Mouse (Mus musculus) G1E (cell line): ENCODE data around the gene Tmem229b. TPM values are rescaled to one million over a fixed set of nuclear protein-coding genes. Genes with fewer than 3 reads are reported as not detected.
"Not testable (repeated sequence)": the region's sequence is repeated elsewhere in the genome, so short reads cannot be mapped to it uniquely, and the experiment has no call there.

Experiments
- ATAC-seq: 2 replicates; pipeline ENCODE4 v1.8.0; 2016; ENCODE audit warnings: mild to moderate bottlenecking; ENCODE audit not compliant: insufficient number of reproducible peaks, poor library complexity, low FRiP score, severe bottlenecking; ENCODE audit errors: extremely low read depth
- DNase-seq: peaks from one replicate; pipeline ENCODE4 v3.0.0; 2012; ENCODE audit warnings: low spot score
- H3K27me3 ChIP-seq: 2 replicates; pipeline ENCODE4 v1.6.1; 2012; ENCODE audit warnings: mild to moderate bottlenecking, low read length, inconsistent platforms; ENCODE audit not compliant: insufficient read depth
- H3K36me3 ChIP-seq: replicated peaks from 2 replicates; pipeline ENCODE3; 2012; ENCODE audit warnings: mild to moderate bottlenecking, inconsistent platforms
- H3K4me1 ChIP-seq: 2 replicates; pipeline ENCODE4 v1.6.1; 2012; ENCODE audit warnings: low read depth, low read length, inconsistent platforms, mixed read lengths; ENCODE audit not compliant: insufficient read depth
- H3K4me3 ChIP-seq: 2 replicates; pipeline ENCODE4 v1.5.1; 2012; ENCODE audit warnings: low read depth, mild to moderate bottlenecking, inconsistent platforms, low read length, moderate library complexity, mixed read lengths
- H3K9me3 ChIP-seq: replicated peaks from 2 replicates; pipeline ENCODE4 v1.6.1; 2012; ENCODE audit warnings: inconsistent platforms
- CTCF ChIP-seq: IDR thresholded peaks from 2 replicates; pipeline ENCODE4 v1.5.1; 2012; ENCODE audit warnings: low read depth, low read length, inconsistent platforms, mixed read lengths
- GATA1 ChIP-seq: IDR thresholded peaks from 2 replicates; pipeline ENCODE4 v1.6.1; 2012; ENCODE audit warnings: borderline replicate concordance, low read length, inconsistent platforms, mixed read lengths
- GATA2 ChIP-seq: IDR thresholded peaks from 2 replicates; pipeline ENCODE4 v1.6.1; 2012; ENCODE audit warnings: low read depth, low read length, inconsistent platforms, borderline replicate concordance
- POLR2AphosphoS5 ChIP-seq: IDR thresholded peaks from 2 replicates; pipeline ENCODE4 v1.6.1; 2012; ENCODE audit warnings: low read depth, low read length, inconsistent platforms; ENCODE audit not compliant: insufficient replicate concordance
- TAL1 ChIP-seq: conservative IDR thresholded peaks from 2 replicates; pipeline ENCODE4 v1.6.1; 2012; ENCODE audit warnings: low read depth, low read length, inconsistent platforms, mixed read lengths
- polyA plus RNA-seq: library from polyadenylated mRNA; stranded (reverse); fragments of >175 nt; gene quantifications from 2 replicates; pipeline ENCODE4 v1.2.3, GENCODE M21; 2012
- total RNA-seq, 2 experiments: library from RNA; stranded (forward) in 1 of 2; stranded (reverse) in 1 of 2; fragments of 200-1000 nt in 1 of 2; fragments of >200 nt in 1 of 2; fragmentation: Nextera tagmentation in 1 of 2; gene quantifications; 2 replicates each; pipeline ENCODE4 v1.2.3; 2014 to 2017

Gene Tmem229b
- total and polyA plus RNA-seq, 3 experiments, result 9.4 to 34.8 (median 12.4) TPM

- H3K4me3 ChIP-seq, result no peak overlapping the region
- ATAC-seq (no peak), DNase-seq (no peak)
- peaks cover 4% of the 10 kb centered on the region for H3K4me1 ChIP-seq
- peaks cover 30% of the 10 kb centered on the region for H3K27me3 ChIP-seq
- no peaks in the 10 kb centered on the region for H3K36me3 ChIP-seq
- H3K9me3 ChIP-seq, result no peaks in the 10 kb centered on the region
- TF ChIP-seq CTCF, result no peak
- no peak for TF ChIP-seq TAL1
- no peak for TF ChIP-seq POLR2AphosphoS5
Observed at GRCm38 (mm10) chr12:79034331-79034730, 26.9 kb upstream of the Tmem229b start.

- H3K4me3 ChIP-seq, result peak within 1 kb of the TSS; percentile 48
- H3K4me1 ChIP-seq, result peaks cover 9% of the 10 kb centered on the region
- DNase-seq (no peak), ATAC-seq (no peak)
- no peak for TF ChIP-seq TAL1
- TF ChIP-seq POLR2AphosphoS5, result no peak
- no peak for TF ChIP-seq GATA2
- TF ChIP-seq CTCF, result no peak
- no peak for TF ChIP-seq GATA1
- H3K27me3 ChIP-seq, result peaks cover 37% of the 10 kb centered on the region
- no peaks in the 10 kb centered on the region for H3K9me3 ChIP-seq
- H3K36me3 ChIP-seq, result no peaks in the 10 kb centered on the region
Observed at GRCm38 (mm10) chr12:79028911-79029861, 21.8 kb upstream of the Tmem229b start, which contains the start of gene Plekhh1. Gene Plekhh1, plus strand, starts transcription at chr12:79029163.

GRCm38 (mm10) chr12:79027526-79027925, 20.1 kb upstream of the Tmem229b start:
- H3K9me3 ChIP-seq, H3K36me3 ChIP-seq, H3K4me1 ChIP-seq, DNase-seq, ATAC-seq, H3K4me3 ChIP-seq: not testable (repeated sequence)
- H3K27me3 ChIP-seq, result peaks cover 36% of the 10 kb centered on the region

DNA sequence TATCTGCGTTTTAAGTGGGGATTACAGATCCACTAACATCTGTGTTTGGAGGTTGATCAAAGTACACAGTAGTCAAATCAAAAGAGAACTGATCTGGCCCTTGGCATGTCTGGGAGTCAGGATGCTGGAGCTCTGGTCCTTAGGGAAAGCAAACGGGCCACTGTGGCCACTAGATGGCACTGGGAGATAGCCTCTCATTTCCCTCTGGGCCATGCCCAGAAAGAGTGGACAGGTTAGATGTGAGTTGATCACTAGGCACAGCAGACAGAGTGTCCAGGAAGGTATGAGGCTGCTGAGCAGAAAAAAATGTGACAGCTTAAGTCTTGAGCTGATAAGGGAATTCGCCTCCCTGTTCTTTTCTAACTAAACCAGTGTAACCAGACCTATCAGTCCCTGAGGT, 15.5 kb upstream of the Tmem229b start:
- Histone ChIP-seq H3K4me1 (peaks cover 5% of the 10 kb centered on the region), H3K36me3 (no peaks in the 10 kb centered on the region), H3K4me3 (no peak overlapping the region), H3K9me3 (no peaks in the 10 kb centered on the region), H3K27me3 (peaks cover 7% of the 10 kb centered on the region; the same call in 1 of the 2 replicates)
- DNase-seq (peak; percentile 45), ATAC-seq (no peak; the same call in 1 of the 2 replicates)
- TF ChIP-seq CTCF, result peak; percentile 12; the same call in 1 of the 2 replicates
- TF ChIP-seq GATA2, result no peak
- TF ChIP-seq POLR2AphosphoS5, result no peak

- TF ChIP-seq TAL1 (no peak), POLR2AphosphoS5 (no peak), GATA2 (no peak), CTCF (no peak), GATA1 (no peak)
- H3K27me3 ChIP-seq, result peaks cover 7% of the 10 kb centered on the region; the same call in 1 of the 2 replicates
- DNase-seq (no peak), ATAC-seq (no peak)
- H3K36me3 ChIP-seq, result no peaks in the 10 kb centered on the region
- peaks cover 12% of the 10 kb centered on the region for H3K4me1 ChIP-seq
- H3K9me3 ChIP-seq, result no peaks in the 10 kb centered on the region
- H3K4me3 ChIP-seq, result no peak overlapping the region
Observed at GRCm38 (mm10) chr12:79021902-79022301, 14.5 kb upstream of the Tmem229b start.

- ATAC-seq, result peak; percentile 74
- H3K36me3 ChIP-seq, result no peaks in the 10 kb centered on the region
- no peaks in the 10 kb centered on the region; the same call in 1 of the 2 replicates for H3K27me3 ChIP-seq
- no peak overlapping the region for H3K4me3 ChIP-seq
- H3K4me1 ChIP-seq, result peaks cover 19% of the 10 kb centered on the region
- no peaks in the 10 kb centered on the region for H3K9me3 ChIP-seq
- DNase-seq, result peak; percentile 55
- no peak for TF ChIP-seq CTCF
- TF ChIP-seq POLR2AphosphoS5, result no peak
- no peak for TF ChIP-seq GATA1
- TF ChIP-seq GATA2, result no peak
- TF ChIP-seq TAL1, result no peak
Observed at GRCm38 (mm10) chr12:79017994-79018399, 10.6 kb upstream of the Tmem229b start.
